Mouse (Mus musculus) thymus, adult 2 months (tissue): Measurements from ENCODE around the gene Zfp239. TPM values are rescaled to one million over a fixed set of nuclear protein-coding genes. Genes with fewer than 3 reads are reported as not detected.

Source experiments
- DNase-seq: peaks from one replicate; pipeline ENCODE4 v3.0.0; 2021
- H3K27ac ChIP-seq: fragments of 200-500 bp; 2 replicates; pipeline ENCODE4 v1.5.1; 2012; ENCODE audit warnings: low read length, control low read depth; ENCODE audit not compliant: control insufficient read depth, insufficient read depth
- H3K27me3 ChIP-seq: fragments of 200-500 bp; 2 replicates; pipeline ENCODE4 v1.6.1; 2012; ENCODE audit warnings: mild to moderate bottlenecking, low read length, moderate library complexity, mixed read lengths; ENCODE audit not compliant: control insufficient read depth, insufficient read depth
- H3K36me3 ChIP-seq: fragments of 200-500 bp; 2 replicates; pipeline ENCODE4 v1.6.1; 2012; ENCODE audit warnings: mild to moderate bottlenecking, low read length, moderate library complexity; ENCODE audit not compliant: control insufficient read depth, insufficient read depth
- H3K4me1 ChIP-seq: fragments of 200-500 bp; replicated peaks from 2 replicates; pipeline ENCODE4 v1.6.1; 2012; ENCODE audit warnings: low read length; ENCODE audit not compliant: control insufficient read depth, insufficient read depth
- H3K4me3 ChIP-seq: fragments of 200-500 bp; 2 replicates; pipeline ENCODE4 v1.5.1; 2012; ENCODE audit warnings: mild to moderate bottlenecking, low read length, control low read depth, moderate library complexity; ENCODE audit not compliant: control insufficient read depth, insufficient read depth
- CTCF ChIP-seq: fragments of 200-500 bp; IDR thresholded peaks from 2 replicates; pipeline ENCODE4 v1.5.1; 2012; ENCODE audit warnings: mild to moderate bottlenecking, control low read depth, low read length, moderate library complexity, borderline replicate concordance; ENCODE audit not compliant: control insufficient read depth, poor library complexity, insufficient read depth; ENCODE audit errors: extremely low read depth
- POLR2A ChIP-seq: fragments of 200-500 bp; IDR thresholded peaks from 2 replicates; pipeline ENCODE4 v1.6.1; 2012; ENCODE audit warnings: mild to moderate bottlenecking, low read length, control low read depth, moderate library complexity; ENCODE audit not compliant: control insufficient read depth, poor library complexity, insufficient read depth; ENCODE audit errors: extremely low read depth
- WGBS: fragments of 180-500 bp; shearing (Covaris S2); methylation state at CpG from one replicate; pipeline ENCODE4 v1.1.7; 2018; 5-methylcytosine and 5-hydroxymethylcytosine counted together
- polyA plus RNA-seq: library from polyadenylated mRNA; depleted of rRNA; stranded (reverse); fragments of >200 nt; gene quantifications from 2 replicates; pipeline ENCODE4 v1.2.3, GENCODE M21; 2012

The Zfp239 gene
- polyA plus RNA-seq, 1 experiment = 2.0 TPM

- H3K27ac ChIP-seq = peak overlapping the region; percentile 91
- H3K36me3 ChIP-seq = no peaks in the 10 kb centered on the region
- no peaks in the 10 kb centered on the region for H3K27me3 ChIP-seq
- TF ChIP-seq POLR2A (no peak), CTCF (no peak)
- DNase-seq = no peak
- WGBS = under 1% methylated on average over 25 of the region's 25 CpGs
- H3K4me3 ChIP-seq = peak overlapping the region; percentile 60
- H3K4me1 ChIP-seq = peaks cover 22% of the 10 kb centered on the region
Observed at GRCm38 (mm10) chr6:117906015-117906531, 44.2 kb downstream of the Zfp239 start.

- no peaks in the 10 kb centered on the region for H3K36me3 ChIP-seq
- DNase-seq = peak; percentile 95
- peak overlapping the region; percentile 70 for H3K27ac ChIP-seq
- peaks cover 18% of the 10 kb centered on the region for H3K4me1 ChIP-seq
- 0% methylated on average over 68 of the region's 68 CpGs for WGBS
- H3K27me3 ChIP-seq = no peaks in the 10 kb centered on the region
- peak; percentile 66; the same call in 1 of the 2 replicates for TF ChIP-seq CTCF
- TF ChIP-seq POLR2A = peak; percentile 91
- H3K4me3 ChIP-seq = peak overlapping the region; percentile 83
Observed at GRCm38 (mm10) chr6:117906590-117907271, 44.8 kb downstream of the Zfp239 start.

GRCm38 (mm10) chr6:117907301-117907978, 45.5 kb downstream of the Zfp239 start:
- 1% methylated on average over 60 of the region's 77 CpGs for WGBS
- DNase-seq = peak; percentile 86
- TF ChIP-seq POLR2A = peak; percentile 23; the same call in 1 of the 2 replicates
- no peak for TF ChIP-seq CTCF
- Histone ChIP-seq H3K4me1 (peaks cover 13% of the 10 kb centered on the region), H3K4me3 (peak overlapping the region; percentile 83), H3K36me3 (no peaks in the 10 kb centered on the region), H3K27ac (peak overlapping the region; percentile 70), H3K27me3 (no peaks in the 10 kb centered on the region)

GRCm38 (mm10) chr6:117907979-117908355, 46.1 kb downstream of the Zfp239 start:
- 0% methylated on average over 26 of the region's 26 CpGs for WGBS
- peak overlapping the region; percentile 83 for H3K4me3 ChIP-seq
- peaks cover 10% of the 10 kb centered on the region for H3K4me1 ChIP-seq
- no peaks in the 10 kb centered on the region for H3K36me3 ChIP-seq
- peak overlapping the region; percentile 47 for H3K27ac ChIP-seq
- no peaks in the 10 kb centered on the region for H3K27me3 ChIP-seq
- TF ChIP-seq CTCF (no peak), POLR2A (no peak)
- DNase-seq = no peak

GRCm38 (mm10) chr6:117908424-117908900, 46.6 kb downstream of the Zfp239 start:
- WGBS = under 1% methylated on average over 14 of the region's 14 CpGs
- H3K4me3 ChIP-seq = peak overlapping the region; percentile 83
- no peak for TF ChIP-seq CTCF
- TF ChIP-seq POLR2A = no peak
- DNase-seq = peak; percentile 24
- H3K27ac ChIP-seq = no peak overlapping the region; the same call in 1 of the 2 replicates
- no peaks in the 10 kb centered on the region for H3K36me3 ChIP-seq
- H3K27me3 ChIP-seq = no peaks in the 10 kb centered on the region
- peaks cover 10% of the 10 kb centered on the region for H3K4me1 ChIP-seq

GRCm38 (mm10) chr6:117910120-117910661, 48.3 kb downstream of the Zfp239 start:
- Histone ChIP-seq H3K27ac (no peak overlapping the region), H3K36me3 (no peaks in the 10 kb centered on the region), H3K27me3 (no peaks in the 10 kb centered on the region), H3K4me1 (peaks cover 7% of the 10 kb centered on the region), H3K4me3 (no peak overlapping the region)
- TF ChIP-seq POLR2A = no peak
- TF ChIP-seq CTCF = no peak
- DNase-seq = no peak
- 74% methylated on average over 6 of the region's 6 CpGs for WGBS
